Mouse (Mus musculus) myocyte (in vitro differentiated cells): ENCODE measurements around the gene Nat10.

ENCODE experiments used
- CEBPB ChIP-seq: IDR thresholded peaks from 2 replicates; pipeline ENCODE4 v1.6.1; 2011; ENCODE audit warnings: mild to moderate bottlenecking, moderate library complexity; ENCODE audit not compliant: poor library complexity, insufficient read depth, severe bottlenecking
- E2F4 ChIP-seq: IDR thresholded peaks from one replicate; pipeline ENCODE4 v1.6.1; 2011; ENCODE audit warnings: mild to moderate bottlenecking, control low read depth, moderate library complexity; ENCODE audit not compliant: insufficient read depth
- MAX ChIP-seq: IDR thresholded peaks from one replicate; pipeline ENCODE4 v1.6.1; 2011; ENCODE audit warnings: low read depth, mild to moderate bottlenecking, control low read depth
- MYOD1 ChIP-seq, 3 experiments: IDR thresholded peaks; one replicate each; pipeline ENCODE4 v1.6.1; 2011; ENCODE audit warnings: control low read depth in 2 of 3, low read depth in 2 of 3, mild to moderate bottlenecking in 2 of 3, moderate library complexity in 1 of 3; ENCODE audit not compliant: insufficient read length in 2 of 3, control insufficient read depth in 1 of 3
- POLR2A ChIP-seq: IDR thresholded peaks from one replicate; pipeline ENCODE4 v1.6.1; 2011; ENCODE audit warnings: low read depth, mild to moderate bottlenecking, control low read depth, moderate library complexity; ENCODE audit not compliant: insufficient read length
- TCF12 ChIP-seq: IDR thresholded peaks from one replicate; pipeline ENCODE4 v1.6.1; 2011; ENCODE audit warnings: mild to moderate bottlenecking, control low read depth; ENCODE audit not compliant: poor library complexity, insufficient read depth, severe bottlenecking
- USF1 ChIP-seq: IDR thresholded peaks from one replicate; pipeline ENCODE4 v1.6.1; 2011; ENCODE audit warnings: low read depth, mild to moderate bottlenecking, control low read depth, moderate library complexity

- TF ChIP-seq MAX (no peak), POLR2A (no peak), CEBPB (no peak), MYOD1 (IDR thresholded peaks at IDR 0.05; ENCODE audit: control insufficient read depth in 1 of 3, insufficient read length in 2 of 3, low read depth in 2 of 3) (no peak), TCF12 (no peak), USF1 (no peak), E2F4 (no peak)
These were observed 17.1 kb downstream of the Nat10 start for GRCm38 (mm10) chr2:103743988-103744387.
